Mouse (Mus musculus): ENCODE data around the gene Nadsyn1.

- no peak for TF ChIP-seq POLR2A (IDR thresholded peaks at IDR 0.05; ENCODE audit: control insufficient read depth in 1 of 2, insufficient read depth in 1 of 2, low read depth in 1 of 2, low read length in 2 of 2, poor library complexity in 1 of 2)
- no peak for TF ChIP-seq CTCF (IDR thresholded peaks at IDR 0.05 in 2 of 3, conservative IDR thresholded peaks at IDR 0.05 in 1 of 3; ENCODE audit: control insufficient read depth in 1 of 3, insufficient read depth in 1 of 3, low read depth in 2 of 3, low read length in 3 of 3, poor library complexity in 1 of 3, severe bottlenecking in 1 of 3)
- no peak for TF ChIP-seq GATA1 (IDR thresholded peaks at IDR 0.05; ENCODE audit: low read depth, low read length)
- no peak for TF ChIP-seq TBP (IDR thresholded peaks at IDR 0.05; ENCODE audit: low read depth, low read length)
- no peak for TF ChIP-seq MAX (IDR thresholded peaks at IDR 0.05; ENCODE audit: low read length)
- TF ChIP-seq EP300 (IDR thresholded peaks at IDR 0.05; ENCODE audit: low read depth in 1 of 2, low read length in 2 of 2): no peak
- TF ChIP-seq KAT2A (conservative IDR thresholded peaks at IDR 0.05; ENCODE audit: low read depth, low read length): no peak
- TF ChIP-seq ZKSCAN1 (IDR thresholded peaks at IDR 0.05; ENCODE audit: low read depth, low read length): no peak
- no peak for TF ChIP-seq MXI1 (IDR thresholded peaks at IDR 0.05; ENCODE audit: low read depth, low read length)
- TF ChIP-seq HCFC1 (IDR thresholded peaks at IDR 0.05; ENCODE audit: low read depth, low read length): no peak
- TF ChIP-seq ETS1 (IDR thresholded peaks at IDR 0.05; ENCODE audit: low read depth, low read length): no peak
- TF ChIP-seq TCF12 (IDR thresholded peaks at IDR 0.05; ENCODE audit: low read depth, low read length): no peak
- TF ChIP-seq ZNF384 (IDR thresholded peaks at IDR 0.05; ENCODE audit: low read depth, low read length): no peak
- no peak for TF ChIP-seq CHD1 (IDR thresholded peaks at IDR 0.05; ENCODE audit: low read depth, low read length)
Measured at GRCm38 (mm10) chr7:143819201-143819600, 3.4 kb downstream of the Nadsyn1 start.

All from MEL (cell line).